Mouse (Mus musculus) liver, adult (tissue): ENCODE measurements around the gene Gm48552.

Experiments
- GATA4 ChIP-seq: IDR thresholded peaks from 2 replicates; pipeline ENCODE4 v1.6.1; 2014; ENCODE audit warnings: mild to moderate bottlenecking, low read length; ENCODE audit not compliant: insufficient replicate concordance

Gm48552 gene

GRCm38 (mm10) chr10:81415549-81416310 is 26.9 kb downstream of the Gm48552 start:
- no peak for TF ChIP-seq GATA4

- TF ChIP-seq GATA4 = no peak; the same call in 1 of the 2 replicates
Observed at GRCm38 (mm10) chr10:81416581-81417226, 27.9 kb downstream of the Gm48552 start.

GRCm38 (mm10) chr10:81417227-81418215 is 28.7 kb downstream of the Gm48552 start:
- TF ChIP-seq GATA4 = no peak

- TF ChIP-seq GATA4 = no peak
Observed at GRCm38 (mm10) chr10:81418216-81419070, 29.6 kb downstream of the Gm48552 start.

- no peak for TF ChIP-seq GATA4
Observed at GRCm38 (mm10) chr10:81419111-81419928, 30.5 kb downstream of the Gm48552 start.

GRCm38 (mm10) chr10:81420191-81420767 is 31.5 kb downstream of the Gm48552 start:
- no peak for TF ChIP-seq GATA4

- TF ChIP-seq GATA4 = no peak
Observed at GRCm38 (mm10) chr10:81421041-81421796, 32.4 kb downstream of the Gm48552 start.

GRCm38 (mm10) chr10:81421797-81422100 is 32.9 kb downstream of the Gm48552 start:
- no peak for TF ChIP-seq GATA4

GRCm38 (mm10) chr10:81422191-81422590 is 33.4 kb downstream of the Gm48552 start:
- TF ChIP-seq GATA4 = no peak

- no peak for TF ChIP-seq GATA4
Observed at GRCm38 (mm10) chr10:81422661-81423217, 33.9 kb downstream of the Gm48552 start.

GRCm38 (mm10) chr10:81423476-81424245 is 34.9 kb downstream of the Gm48552 start:
- TF ChIP-seq GATA4 = no peak

- TF ChIP-seq GATA4 = peak; percentile 12; the same call in 1 of the 2 replicates
Observed at GRCm38 (mm10) chr10:81424246-81425051, 35.6 kb downstream of the Gm48552 start.
